Mouse (Mus musculus) hindbrain, embryonic 16.5 days (tissue): ENCODE data around the gene 2510002D24Rik. TPM values are rescaled to one million over a fixed set of nuclear protein-coding genes. Genes with fewer than 3 reads are reported as not detected.
A peak's percentile ranks its signal among the peaks of the same experiment; 100 is the strongest.
"Not testable (repeated sequence)": the region's sequence is repeated elsewhere in the genome, so short reads cannot be mapped to it uniquely, and the experiment has no call there.

Source experiments
- ATAC-seq: fragments of 200-750 bp; cut with Nextera tagmentation; 2 replicates; pipeline ENCODE4 v1.8.0; 2017; ENCODE audit warnings: moderate TSS enrichment, moderate library complexity
- H3K27ac ChIP-seq: fragments of 300-500 bp; sonication (generic); 2 replicates; pipeline ENCODE4 v1.5.1; 2014; ENCODE audit warnings: low read depth, mild to moderate bottlenecking, control low read depth, low read length, moderate library complexity
- H3K27me3 ChIP-seq: fragments of 300-500 bp; sonication (generic); replicated peaks from 2 replicates; pipeline ENCODE4 v1.6.1; 2014; ENCODE audit warnings: low read length; ENCODE audit not compliant: control insufficient read depth, insufficient read depth
- H3K36me3 ChIP-seq: fragments of 300-500 bp; sonication (generic); 2 replicates; pipeline ENCODE4 v1.6.1; 2014; ENCODE audit warnings: mild to moderate bottlenecking, low read length, moderate library complexity, mixed read lengths; ENCODE audit not compliant: control insufficient read depth, insufficient read depth
- H3K4me1 ChIP-seq: fragments of 300-500 bp; sonication (generic); 2 replicates; pipeline ENCODE4 v1.6.1; 2014; ENCODE audit warnings: low read depth, low read length; ENCODE audit not compliant: control insufficient read depth, insufficient read depth
- H3K4me2 ChIP-seq: fragments of 300-500 bp; sonication (generic); 2 replicates; pipeline ENCODE4 v1.6.1; 2014; ENCODE audit warnings: mild to moderate bottlenecking, low read length, control low read depth, moderate library complexity
- H3K4me3 ChIP-seq: fragments of 300-500 bp; sonication (generic); 2 replicates; pipeline ENCODE4 v1.5.1; 2014; ENCODE audit warnings: mild to moderate bottlenecking, low read length, control low read depth, moderate library complexity
- H3K9ac ChIP-seq: fragments of 300-500 bp; sonication (generic); 2 replicates; pipeline ENCODE4 v1.6.1; 2014; ENCODE audit warnings: low read depth, mild to moderate bottlenecking, control low read depth, low read length, moderate library complexity
- H3K9me3 ChIP-seq: fragments of 300-500 bp; sonication (generic); 2 replicates; pipeline ENCODE4 v1.6.1; 2014; ENCODE audit warnings: mild to moderate bottlenecking, low read length, moderate library complexity; ENCODE audit not compliant: control insufficient read depth
- WGBS: fragments of 180-500 bp; shearing (Covaris S2); extraction: QIAGEN DNeasy Blood & Tissue Kit; methylation state at CpG from one replicate; pipeline ENCODE4 v1.1.7; 2014; 5-methylcytosine and 5-hydroxymethylcytosine counted together
- polyA plus RNA-seq: library from polyadenylated mRNA; unstranded; fragments of >200 nt; fragmentation: Nextera tagmentation; extraction: Ambion mirVana; gene quantifications from 2 replicates; pipeline ENCODE4 v1.2.1, GENCODE M21; 2015

Gene 2510002D24Rik
- polyA plus RNA-seq, 1 experiment from 2014 or later = 46.0 TPM

DNA sequence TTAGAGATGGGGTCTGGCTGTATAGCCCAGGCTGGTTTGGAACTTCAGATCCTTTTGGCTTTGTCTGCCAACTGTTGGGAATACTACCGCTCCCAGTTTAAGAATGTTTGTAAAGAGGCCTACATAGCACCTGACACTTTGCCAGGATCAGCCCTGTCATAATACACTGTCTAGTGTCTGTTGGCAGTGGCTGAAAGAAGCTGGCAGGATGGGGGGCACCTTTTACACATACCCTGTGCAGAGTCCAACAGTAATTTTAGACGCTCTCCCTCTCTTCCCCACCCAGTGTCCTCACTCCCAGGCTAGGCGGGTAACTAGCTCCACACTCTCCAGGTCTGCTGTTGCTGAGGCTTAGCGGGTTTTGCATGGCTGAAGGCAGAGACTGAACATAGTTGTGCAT is 2.0 kb downstream of the 2510002D24Rik start:
- H3K9ac ChIP-seq = no peak overlapping the region
- H3K27ac ChIP-seq = no peak overlapping the region
- no peak overlapping the region for H3K4me2 ChIP-seq
- no peaks in the 10 kb centered on the region for H3K9me3 ChIP-seq
- WGBS = 88% methylated on average over 4 of the region's 4 CpGs
- H3K4me1 ChIP-seq = no peaks in the 10 kb centered on the region
- H3K27me3 ChIP-seq = no peaks in the 10 kb centered on the region
- no peak overlapping the region for H3K4me3 ChIP-seq
- H3K36me3 ChIP-seq = peaks cover 15% of the 10 kb centered on the region
- ATAC-seq = no peak

DNA sequence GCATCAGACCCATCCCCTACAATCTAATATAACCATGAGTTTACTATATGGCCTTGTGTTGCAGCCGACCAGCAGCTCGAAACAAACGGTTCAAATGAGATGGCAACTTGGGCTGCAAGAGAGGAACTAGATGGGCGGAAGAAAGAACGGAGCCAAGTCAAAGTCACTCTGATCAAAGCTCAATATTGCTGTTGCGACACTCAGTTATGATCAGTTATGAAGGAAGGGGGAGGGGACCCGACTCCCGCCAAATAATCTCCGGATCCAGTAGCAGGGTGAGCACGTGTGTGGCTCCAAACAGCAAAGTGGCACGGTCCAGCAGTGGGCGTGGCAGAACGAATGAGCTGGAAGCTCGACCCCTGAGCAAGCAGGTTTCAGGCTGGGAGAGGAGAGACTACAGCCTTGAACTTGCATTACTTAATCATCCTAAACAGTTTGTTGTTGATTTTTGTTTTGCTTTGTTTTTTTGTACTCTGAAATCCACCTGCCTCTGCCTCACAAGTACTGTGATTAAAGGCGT is 10.0 kb downstream of the 2510002D24Rik start:
- Histone ChIP-seq H3K36me3 (no peaks in the 10 kb centered on the region), H3K9ac (no peak overlapping the region), H3K27me3 (no peaks in the 10 kb centered on the region), H3K4me3 (no peak overlapping the region), H3K4me1 (no peaks in the 10 kb centered on the region), H3K9me3 (no peaks in the 10 kb centered on the region), H3K4me2 (no peak overlapping the region), H3K27ac (no peak overlapping the region)
- no peak for ATAC-seq
- WGBS = 90% methylated on average over 15 of the region's 15 CpGs

DNA sequence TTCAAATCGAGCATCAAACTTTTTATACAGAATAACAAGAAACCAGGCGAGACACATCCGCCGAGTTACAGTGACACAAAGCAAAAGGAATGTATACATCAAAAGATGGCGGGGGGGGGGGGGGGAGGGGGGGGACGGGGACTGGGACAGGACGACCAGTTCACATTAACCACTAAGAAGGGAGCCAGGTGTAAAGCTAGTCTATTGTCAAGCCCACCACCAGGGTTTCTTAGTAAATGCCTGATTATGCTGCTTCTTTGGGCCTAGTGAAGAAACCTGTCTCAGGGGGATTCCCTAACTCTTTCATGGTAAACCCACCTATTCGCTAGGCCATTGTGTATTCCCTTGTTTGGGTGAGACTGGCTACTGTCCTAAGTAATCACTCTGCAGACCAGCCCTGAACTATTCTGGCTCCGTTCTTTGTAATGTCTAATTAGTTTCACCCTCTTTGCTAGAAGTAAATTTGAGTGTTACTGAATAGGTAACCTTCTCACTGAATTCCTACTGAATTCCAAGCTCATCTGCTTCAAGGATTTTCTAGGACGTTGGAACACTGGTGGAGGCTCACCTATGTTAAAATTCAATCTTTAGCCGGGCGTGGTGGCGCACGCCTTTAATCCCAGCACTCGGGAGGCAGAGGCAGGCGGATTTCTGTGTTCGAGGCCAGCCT is 13.3 kb downstream of the 2510002D24Rik start:
- not testable (repeated sequence) for H3K4me1 ChIP-seq, H3K4me2 ChIP-seq, H3K27ac ChIP-seq, ATAC-seq, H3K9me3 ChIP-seq, H3K4me3 ChIP-seq, H3K27me3 ChIP-seq, H3K36me3 ChIP-seq, H3K9ac ChIP-seq
- 85% methylated on average over 17 of the region's 17 CpGs for WGBS

DNA sequence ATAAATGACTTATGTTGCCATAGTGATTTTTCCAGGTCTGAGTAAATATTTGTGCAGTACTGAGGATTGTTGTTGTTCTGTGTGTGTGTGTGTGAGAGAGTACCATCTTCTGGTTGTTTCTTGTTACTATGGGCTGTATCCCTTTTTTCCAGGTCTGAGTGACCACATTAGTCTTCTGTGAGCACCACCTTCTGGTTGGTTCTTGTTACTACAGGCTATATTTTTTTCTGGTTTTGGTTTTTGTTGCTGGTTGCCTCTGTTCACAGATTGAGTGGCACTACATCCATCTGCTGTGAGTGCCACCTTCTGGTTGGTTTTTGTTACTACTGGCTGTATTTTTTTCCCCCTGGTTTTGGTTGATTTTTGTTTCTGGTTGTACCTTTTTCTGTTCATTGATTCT is 22.2 kb downstream of the 2510002D24Rik start:
- Histone ChIP-seq H3K4me1 (no peaks in the 10 kb centered on the region), H3K36me3 (no peaks in the 10 kb centered on the region), H3K4me3 (no peak overlapping the region), H3K4me2 (no peak overlapping the region), H3K9me3 (no peaks in the 10 kb centered on the region), H3K9ac (no peak overlapping the region), H3K27me3 (no peaks in the 10 kb centered on the region), H3K27ac (no peak overlapping the region)
- ATAC-seq = peak; percentile 69; the same call in 1 of the 2 replicates

DNA sequence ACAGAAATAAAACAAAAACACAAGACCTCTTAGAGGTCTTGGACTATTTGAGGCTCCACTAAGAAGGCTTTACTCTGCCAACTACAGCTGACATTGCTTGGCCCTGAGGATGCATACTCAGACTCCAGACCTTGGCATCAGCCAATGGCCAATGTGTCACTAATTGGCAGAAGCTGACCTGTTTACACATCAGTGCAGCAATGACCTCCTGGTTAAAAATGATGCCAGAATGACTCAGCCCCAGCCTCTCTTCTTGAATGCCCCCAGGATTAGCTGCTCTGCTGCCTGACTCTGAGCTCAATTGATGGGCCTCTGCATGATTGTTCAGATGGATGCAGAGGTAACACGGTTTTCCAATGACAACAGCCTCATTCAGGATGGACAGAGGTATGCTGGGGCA is 23.8 kb downstream of the 2510002D24Rik start:
- WGBS = 59% methylated on average over 1 of the region's 1 CpGs
- H3K27ac ChIP-seq = no peak overlapping the region
- H3K27me3 ChIP-seq = no peaks in the 10 kb centered on the region
- H3K9ac ChIP-seq = no peak overlapping the region
- no peak for ATAC-seq
- no peak overlapping the region for H3K4me3 ChIP-seq
- H3K4me1 ChIP-seq = no peaks in the 10 kb centered on the region
- H3K9me3 ChIP-seq = no peaks in the 10 kb centered on the region
- no peaks in the 10 kb centered on the region for H3K36me3 ChIP-seq
- no peak overlapping the region for H3K4me2 ChIP-seq

DNA sequence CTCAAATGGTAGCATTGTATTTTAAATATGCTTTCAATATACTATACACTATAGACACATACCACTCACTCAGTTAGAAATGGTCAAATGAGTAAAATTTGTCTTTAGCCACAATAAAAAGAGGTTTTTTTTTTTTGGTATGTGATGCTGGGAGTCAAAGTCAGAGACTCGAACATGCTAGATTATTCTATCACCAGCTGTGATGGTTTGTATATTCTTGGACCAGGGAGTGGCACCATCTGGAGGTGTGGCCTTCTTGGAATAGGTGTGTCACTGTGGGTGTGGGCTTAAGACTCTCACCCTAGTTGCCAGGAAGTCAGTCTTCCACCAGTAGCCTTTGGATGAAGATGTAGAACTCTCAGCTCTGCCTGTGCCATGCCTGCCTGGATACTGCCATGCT is 34.1 kb downstream of the 2510002D24Rik start:
- not testable (repeated sequence) for H3K4me3 ChIP-seq, H3K9me3 ChIP-seq, H3K4me2 ChIP-seq, H3K27me3 ChIP-seq, H3K27ac ChIP-seq, ATAC-seq, H3K9ac ChIP-seq, H3K4me1 ChIP-seq
- WGBS = 93% methylated on average over 1 of the region's 1 CpGs
- H3K36me3 ChIP-seq = peaks cover 22% of the 10 kb centered on the region

DNA sequence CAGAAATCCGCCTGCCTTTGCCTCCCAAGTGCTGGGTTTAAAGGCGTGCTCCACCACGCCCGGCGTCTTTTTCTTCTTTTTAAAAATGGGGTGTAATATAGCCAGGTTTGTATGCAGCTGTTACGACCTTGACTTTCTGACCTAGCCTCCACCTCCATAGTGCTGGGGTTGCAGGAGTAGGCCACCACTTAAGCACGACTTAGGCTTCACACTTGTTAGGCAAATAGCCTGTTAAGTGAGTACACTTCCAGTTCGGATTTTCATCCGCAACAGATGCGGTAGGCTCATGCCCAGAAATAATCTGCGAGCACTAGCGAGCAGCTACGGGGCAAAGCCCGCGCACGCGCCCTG is 39.7 kb downstream of the 2510002D24Rik start:
- peak overlapping the region; percentile 78 for H3K4me2 ChIP-seq
- no peak for ATAC-seq
- WGBS = under 1% methylated on average over 17 of the region's 17 CpGs

DNA sequence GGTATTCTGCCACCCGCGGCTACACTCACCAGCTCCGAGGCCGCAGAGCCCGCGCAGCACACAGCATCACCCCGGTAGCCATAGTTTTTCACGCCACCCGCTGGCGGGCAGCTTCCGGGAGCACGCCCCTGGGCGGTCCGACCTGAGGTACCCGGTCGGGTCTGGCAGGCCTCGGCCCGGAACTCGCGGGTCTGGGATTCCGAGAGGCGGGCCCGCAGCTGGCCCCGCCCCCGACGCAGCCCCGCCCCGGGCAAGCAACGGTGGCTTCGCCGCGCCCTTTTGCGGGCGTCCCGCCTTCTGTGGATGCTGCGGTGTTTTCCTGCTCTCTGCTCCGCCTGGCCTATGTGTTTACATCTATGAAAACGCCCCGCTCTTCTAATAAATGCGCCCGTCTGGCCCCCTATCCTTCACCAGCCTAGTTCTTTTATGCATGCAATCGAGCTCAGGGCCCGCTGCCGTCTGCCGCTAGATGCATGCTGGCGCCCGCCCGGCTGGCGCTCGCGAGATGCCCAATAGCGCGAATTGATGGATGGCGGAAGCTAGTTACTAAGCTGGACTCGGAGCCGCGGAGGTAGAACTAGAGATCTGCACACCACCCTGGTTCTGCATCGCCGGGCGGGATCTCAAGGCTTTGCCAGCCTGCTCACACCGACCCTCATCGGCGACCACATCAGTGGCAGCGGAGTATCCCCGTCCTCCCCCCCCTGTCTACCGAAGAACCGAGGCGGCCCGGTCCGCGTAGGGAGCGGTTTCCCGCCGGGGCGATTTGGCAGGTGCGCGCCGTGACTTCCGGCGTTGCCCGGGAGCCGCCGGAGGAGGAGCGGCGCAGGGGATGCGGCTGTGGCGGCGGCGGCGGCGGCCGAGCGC is 40.3 kb downstream of the 2510002D24Rik start, which contains the start of the genes Mrpl40 and Hira:
TSS of gene Mrpl40 (minus strand) at position 421 of the 867 bp plus-strand sequence.
TSS of gene Hira (plus strand) at position 596 of the 867 bp plus-strand sequence.
- Histone ChIP-seq H3K4me1 (peaks cover 17% of the 10 kb centered on the region), H3K27me3 (no peaks in the 10 kb centered on the region), H3K36me3 (peaks cover 16% of the 10 kb centered on the region), H3K4me2 (peak within 1 kb of the TSS; percentile 78), H3K27ac (peak within 1 kb of the TSS; percentile 97), H3K9me3 (no peaks in the 10 kb centered on the region), H3K9ac (peak within 1 kb of the TSS; percentile 95), H3K4me3 (peak within 1 kb of the TSS; percentile 98)
- ATAC-seq = peak; percentile 91
- WGBS = under 1% methylated on average over 88 of the region's 93 CpGs

More for the DNA sequence above, 39.7 kb downstream of the 2510002D24Rik start:
- Histone ChIP-seq H3K27me3 (no peaks in the 10 kb centered on the region), H3K27ac (peak overlapping the region; percentile 97), H3K9me3 (no peaks in the 10 kb centered on the region), H3K4me3 (peak overlapping the region; percentile 98), H3K4me1 (peaks cover 17% of the 10 kb centered on the region), H3K9ac (peak overlapping the region; percentile 95), H3K36me3 (peaks cover 20% of the 10 kb centered on the region)
